In the genomic region with DNA sequence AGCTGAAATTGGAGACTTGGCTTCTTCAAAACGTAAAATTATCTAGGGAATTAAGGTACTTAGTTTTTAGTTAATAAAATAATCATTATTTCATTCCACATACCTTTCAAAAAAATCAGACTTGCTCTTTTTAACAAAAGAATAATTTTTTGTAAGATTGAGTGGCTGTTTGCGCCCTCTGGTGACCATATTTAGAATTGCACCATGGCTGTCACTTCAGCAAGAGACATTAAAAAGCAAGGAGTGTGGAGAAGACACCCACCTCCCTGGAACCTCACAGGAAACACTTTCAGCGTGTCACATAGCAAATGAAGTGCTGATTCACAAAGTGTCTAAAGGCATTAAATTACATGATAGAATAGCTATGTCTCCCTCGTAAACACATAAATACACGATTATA, we compare ENCODE assay signal across 9 mouse cellular contexts. TPM values are rescaled to one million over a fixed set of nuclear protein-coding genes. Genes with fewer than 3 reads are reported as not detected.
DNase-seq lines count a peak whose midpoint lies in the region; ATAC-seq lines count a peak whose summit lies in the region.
"Had no signal": no experiment of that assay in that cellular context is flagged by ENCODE, and none has a peak within 500 bp of the region (broad histone marks: within the 10 kb centered on the region; RNA-seq: fewer than 3 reads in every experiment).

No protein-coding gene starts in this region.

- WGBS in hindbrain, embryonic 14.5 days: 36% methylated on average over 5 of the region's 5 CpGs
- WGBS in hindbrain, embryonic 12.5 days: 38% methylated on average over 5 of the region's 5 CpGs

- no peaks in the 10 kb centered on the region for H3K9me3 ChIP-seq in hindbrain, embryonic 14.5 days (ENCODE audit: control insufficient read depth, low read length)
- no peaks in the 10 kb centered on the region for H3K9me3 ChIP-seq in hindbrain, embryonic 12.5 days (replicated peaks)
- H3K9me3 ChIP-seq: embryonic facial prominence, embryonic 13.5 days had no signal

- no peak overlapping the region for H3K27ac ChIP-seq in hindbrain, embryonic 14.5 days
- no peak overlapping the region for H3K27ac ChIP-seq in hindbrain, embryonic 12.5 days
- H3K27ac ChIP-seq: embryonic facial prominence, embryonic 13.5 days had no signal

- no peak overlapping the region for H3K4me3 ChIP-seq in hindbrain, embryonic 14.5 days (replicated peaks; ENCODE audit: low read length)
- H3K4me3 ChIP-seq in hindbrain, embryonic 12.5 days: no peak overlapping the region
- H3K4me3 ChIP-seq: embryonic facial prominence, embryonic 13.5 days had no signal

- no peak for ATAC-seq in hindbrain, embryonic 14.5 days (ENCODE audit: low FRiP score)
- ATAC-seq in hindbrain, embryonic 12.5 days (ENCODE audit: low FRiP score): no peak
- peak; percentile 69; the same call in 1 of the 2 replicates for ATAC-seq in common myeloid progenitor, adult 5-6 weeks (replicated peaks; ENCODE audit: low read depth, poor library complexity, severe bottlenecking)
- no peak for ATAC-seq in monocyte, adult 5-6 weeks (replicated peaks; ENCODE audit: insufficient number of reproducible peaks, low FRiP score, low TSS enrichment, poor library complexity, severe bottlenecking)

- H3K4me2 ChIP-seq in hindbrain, embryonic 14.5 days (replicated peaks): no peak overlapping the region
- H3K4me2 ChIP-seq in hindbrain, embryonic 12.5 days (replicated peaks): no peak overlapping the region
- H3K4me2 ChIP-seq: embryonic facial prominence, embryonic 13.5 days had no signal

- DNase-seq in hindbrain, embryonic 14.5 days (ENCODE audit: low spot score): peak; percentile 67
- DNase-seq in CD4-positive helper T cell, adult 2 months (ENCODE audit: low read depth, low spot score): peak; percentile 23
- peak; percentile 51 for DNase-seq in MEL-GATA-1-ER (ENCODE audit: extremely low read depth, low read depth)
- peak; percentile 14 to 42 for DNase-seq in layer of hippocampus, postnatal 14 days (ENCODE audit: low spot score in 2 of 2)
- peak; percentile 68 for DNase-seq in retina, embryonic 14.5 days (ENCODE audit: low spot score)

- H3K9ac ChIP-seq in hindbrain, embryonic 14.5 days: no peak overlapping the region
- no peak overlapping the region for H3K9ac ChIP-seq in hindbrain, embryonic 12.5 days
- H3K9ac ChIP-seq: embryonic facial prominence, embryonic 13.5 days had no signal

- no peaks in the 10 kb centered on the region for H3K36me3 ChIP-seq in hindbrain, embryonic 14.5 days (replicated peaks; ENCODE audit: control insufficient read depth, insufficient read depth)
- no peaks in the 10 kb centered on the region for H3K36me3 ChIP-seq in hindbrain, embryonic 12.5 days
- H3K36me3 ChIP-seq: embryonic facial prominence, embryonic 13.5 days had no signal

- no peaks in the 10 kb centered on the region for H3K4me1 ChIP-seq in hindbrain, embryonic 14.5 days (replicated peaks; ENCODE audit: control insufficient read depth, insufficient read depth, low read length)
- no peaks in the 10 kb centered on the region for H3K4me1 ChIP-seq in hindbrain, embryonic 12.5 days
- H3K4me1 ChIP-seq: embryonic facial prominence, embryonic 13.5 days had no signal

- no peaks in the 10 kb centered on the region for H3K27me3 ChIP-seq in hindbrain, embryonic 14.5 days (ENCODE audit: control insufficient read depth, insufficient read depth, low read length)
- H3K27me3 ChIP-seq in hindbrain, embryonic 12.5 days: peaks cover 4% of the 10 kb centered on the region; the same call in 1 of the 2 replicates

RNA-seq across cellular contexts. Expression of a gene that starts 34.2 kb away (rescaled TPM):
- polyA plus RNA-seq in hindbrain, embryonic 14.5 days (2014; fragmentation: Nextera tagmentation; extraction: Ambion mirVana): 0.37 and 0.52 TPM in 2 replicates
- polyA plus RNA-seq in hindbrain, embryonic 12.5 days (2016; fragmentation: Nextera tagmentation; extraction: Ambion mirVana): 0.47 and 1.1 TPM in 2 replicates
- 0.37 and 2.1 TPM in 2 replicates for total RNA-seq in common myeloid progenitor, adult 5-6 weeks (2017)
- total RNA-seq in layer of hippocampus, postnatal 14 days (2021): under 1 TPM in 1 of 2 experiments, not detected in 1; 0.18 TPM
- 1.5 TPM in 1 of 3 replicates, not detected in the others for total RNA-seq in monocyte, adult 5-6 weeks (2017)
